Mouse (Mus musculus) adrenal gland, adult 10 weeks (tissue): ENCODE measurements around the gene Gm21830. TPM values are rescaled to one million over a fixed set of nuclear protein-coding genes. Genes with fewer than 3 reads are reported as not detected.

Source experiments
- polyA plus RNA-seq: library from polyadenylated mRNA; stranded (reverse); fragments of 350-450 nt; fragmentation: Illumina TruSeq; extraction: RNeasy Lipid Tissue Mini Kit (QIAGEN cat#74804); gene quantifications from one replicate; pipeline ENCODE4 v1.2.3, GENCODE M21; 2014; ENCODE audit warnings: low read depth, low replicate concordance

Gm21830 gene
- polyA plus RNA-seq, result not detected

DNA sequence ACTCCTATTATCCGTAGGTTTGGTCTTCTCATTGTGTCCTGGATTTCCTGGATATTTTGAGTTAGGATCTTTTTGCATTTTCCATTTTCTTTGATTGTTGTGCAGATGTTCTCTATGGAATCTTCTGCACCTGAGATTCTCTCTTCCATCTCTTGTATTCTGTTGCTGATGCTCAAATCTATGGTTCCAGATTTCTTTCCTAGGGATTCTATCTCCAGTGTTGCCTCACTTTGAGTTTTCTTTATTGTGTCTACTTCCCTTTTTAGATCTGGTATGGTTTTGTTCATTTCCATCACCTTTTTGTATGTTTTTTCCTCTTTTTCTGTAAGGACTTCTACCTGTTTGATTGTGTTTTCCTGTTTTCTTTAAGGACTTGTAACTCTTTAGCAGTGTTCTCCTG, at the start of gene Gm21830:
TSS of gene Gm21830 (plus strand) at position 301 of the 400 bp plus-strand sequence.

DNA sequence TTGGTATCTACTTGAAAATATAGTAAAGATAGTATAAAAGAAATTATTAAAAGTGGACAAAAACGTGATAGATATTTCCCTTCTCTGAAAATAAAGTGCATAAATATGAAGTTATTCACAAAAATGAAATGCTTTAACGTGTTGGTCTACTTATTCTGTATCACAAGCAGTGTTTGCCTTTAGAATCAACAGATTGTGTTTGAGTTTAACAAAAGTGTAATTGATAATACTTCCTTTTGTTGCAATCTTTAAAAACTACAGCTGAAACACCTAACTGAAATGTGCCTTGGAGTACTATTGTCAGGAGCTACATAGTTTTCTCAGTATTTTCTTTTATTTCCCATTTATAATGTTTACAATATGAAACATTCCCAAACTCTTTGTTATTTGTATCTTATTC, 19.6 kb downstream of the Gm21830 start, which contains the start of gene Gm26727:
TSS of gene Gm26727 (minus strand) at position 101 of the 400 bp plus-strand sequence.

GRCm38 (mm10) chr2:67445780-67446179, 32.3 kb downstream of the Gm21830 start, which contains the start of gene Xirp2:
Gene Xirp2 (plus strand): TSS chr2:67446002.

Other genes with a start within 250 kb of the Gm21830 start
- gene Gm26727, start 19.5 kb downstream of the Gm21830 start, polyA plus RNA-seq, result not detected
- gene Xirp2, start 32.3 kb downstream of the Gm21830 start, polyA plus RNA-seq, result 7.7 TPM
- gene B3galt1, start 152.1 kb downstream of the Gm21830 start, polyA plus RNA-seq, result 10.3 TPM